Mouse (Mus musculus) CH12.LX (cell line): ENCODE data around the gene Cdc34. TPM values are rescaled to one million over a fixed set of nuclear protein-coding genes. Genes with fewer than 3 reads are reported as not detected.

Experiments
- DNase-seq: peaks from one replicate; pipeline ENCODE4 v3.0.0-alpha.2; 2013; ENCODE audit errors: extremely low read depth
- H3K27ac ChIP-seq: 2 replicates; pipeline ENCODE4 v1.5.1; 2012; ENCODE audit warnings: low read depth, mild to moderate bottlenecking, control low read depth, moderate library complexity; ENCODE audit not compliant: insufficient read depth
- H3K27me3 ChIP-seq: replicated peaks from 2 replicates; pipeline ENCODE3; 2012; ENCODE audit warnings: inconsistent platforms
- H3K36me3 ChIP-seq, 2 experiments: replicated peaks in 1 of 2; 2 replicates each; pipeline versions ENCODE3 to v1.6.1; 2012; ENCODE audit warnings: inconsistent platforms in 1 of 2, low read length in 1 of 2, mild to moderate bottlenecking in 1 of 2, mixed read lengths in 1 of 2, moderate library complexity in 1 of 2; ENCODE audit not compliant: control insufficient read depth in 1 of 2, insufficient read depth in 1 of 2
- H3K4me1 ChIP-seq, 2 experiments: 2 replicates each; pipeline ENCODE4 v1.6.1; 2012; ENCODE audit warnings: inconsistent platforms in 1 of 2, moderate library complexity in 1 of 2; ENCODE audit not compliant: insufficient read depth in 2 of 2, control insufficient read depth in 1 of 2
- H3K4me2 ChIP-seq: 2 replicates; pipeline ENCODE4 v1.6.1; 2012; ENCODE audit warnings: low read depth, mild to moderate bottlenecking, control low read depth; ENCODE audit not compliant: poor library complexity, insufficient read depth, severe bottlenecking
- H3K4me3 ChIP-seq, 3 experiments: fragments of 150-350 bp in 1 of 3; sonication (generic) in 1 of 3; replicated peaks in 1 of 3; 2 replicates each; pipeline versions ENCODE3 to v1.5.1; 2011 to 2012; ENCODE audit warnings: low read depth in 2 of 3, low read length in 2 of 3, mild to moderate bottlenecking in 2 of 3, moderate library complexity in 2 of 3, control low read depth in 1 of 3, improper control_type of control experiment in 1 of 3, inconsistent platforms in 1 of 3, mixed read lengths in 1 of 3; ENCODE audit not compliant: poor library complexity in 1 of 3
- H3K79me2 ChIP-seq: replicated peaks from 2 replicates; pipeline ENCODE4 v1.6.1; 2012; ENCODE audit warnings: mild to moderate bottlenecking, moderate library complexity; ENCODE audit not compliant: control insufficient read depth, poor library complexity, insufficient read depth, severe bottlenecking; ENCODE audit errors: extremely low read depth
- H3K9ac ChIP-seq: 2 replicates; pipeline ENCODE4 v1.6.1; 2012; ENCODE audit warnings: low read depth, mild to moderate bottlenecking, control low read depth, moderate library complexity; ENCODE audit not compliant: insufficient read depth
- H3K9me3 ChIP-seq: replicated peaks from 2 replicates; pipeline ENCODE3; 2012; ENCODE audit warnings: low read length, inconsistent platforms, mixed read lengths
- BHLHE40 ChIP-seq: IDR thresholded peaks from 2 replicates; pipeline ENCODE4 v1.6.1; 2011; ENCODE audit warnings: mild to moderate bottlenecking, low read depth, low read length, improper control_type of control experiment
- CHD1 ChIP-seq: IDR thresholded peaks from 2 replicates; pipeline ENCODE4 v1.6.1; 2012; ENCODE audit warnings: low read depth, low read length, improper control_type of control experiment, inconsistent platforms
- CTCF ChIP-seq, 2 experiments: IDR thresholded peaks in 1 of 2; conservative IDR thresholded peaks in 1 of 2; 2 replicates each; pipeline ENCODE4 v1.5.1; 2011 to 2012; ENCODE audit warnings: low read depth in 2 of 2, low read length in 2 of 2, improper control_type of control experiment in 1 of 2, inconsistent platforms in 1 of 2, mild to moderate bottlenecking in 1 of 2, moderate library complexity in 1 of 2
- ELF1 ChIP-seq: IDR thresholded peaks from 2 replicates; pipeline ENCODE4 v1.6.1; 2014; ENCODE audit warnings: low read depth, mild to moderate bottlenecking, inconsistent platforms, low read length, improper control_type of control experiment
- HCFC1 ChIP-seq: IDR thresholded peaks from 2 replicates; pipeline ENCODE4 v1.6.1; 2012; ENCODE audit warnings: low read depth, mild to moderate bottlenecking, inconsistent platforms, low read length, improper control_type of control experiment
- IRF4 ChIP-seq: IDR thresholded peaks from 2 replicates; pipeline ENCODE4 v1.6.1; 2014; ENCODE audit warnings: low read depth, mild to moderate bottlenecking, inconsistent platforms, low read length, improper control_type of control experiment
- JUND ChIP-seq: conservative IDR thresholded peaks from 2 replicates; pipeline ENCODE4 v1.6.1; 2011; ENCODE audit warnings: low read depth, low read length, improper control_type of control experiment
- KAT2A ChIP-seq: IDR thresholded peaks from 2 replicates; pipeline ENCODE4 v1.6.1; 2012; ENCODE audit warnings: low read length, improper control_type of control experiment, inconsistent platforms; ENCODE audit not compliant: insufficient replicate concordance
- MAFK ChIP-seq: IDR thresholded peaks from 2 replicates; pipeline ENCODE4 v1.6.1; 2011; ENCODE audit warnings: low read length, improper control_type of control experiment; ENCODE audit not compliant: insufficient replicate concordance
- MEF2A ChIP-seq: IDR thresholded peaks from 2 replicates; pipeline ENCODE4 v1.6.1; 2014; ENCODE audit warnings: low read depth, mild to moderate bottlenecking, inconsistent platforms, low read length, improper control_type of control experiment, borderline replicate concordance
- MXI1 ChIP-seq: IDR thresholded peaks from 2 replicates; pipeline ENCODE4 v1.6.1; 2011; ENCODE audit warnings: mild to moderate bottlenecking, low read depth, low read length, improper control_type of control experiment
- NELFE ChIP-seq: IDR thresholded peaks from 2 replicates; pipeline ENCODE4 v1.6.1; 2011; ENCODE audit warnings: low read depth, low read length, improper control_type of control experiment
- POLR2A ChIP-seq: IDR thresholded peaks from 2 replicates; pipeline ENCODE4 v1.6.1; 2011; ENCODE audit warnings: low read depth, mild to moderate bottlenecking, improper control_type of control experiment, low read length
- POLR2AphosphoS2 ChIP-seq: IDR thresholded peaks from 2 replicates; pipeline ENCODE4 v1.6.1; 2011; ENCODE audit warnings: low read depth, low read length, improper control_type of control experiment
- RCOR1 ChIP-seq: conservative IDR thresholded peaks from 2 replicates; pipeline ENCODE4 v1.6.1; 2012; ENCODE audit warnings: low read depth, mild to moderate bottlenecking, inconsistent platforms, low read length, improper control_type of control experiment
- SMC3 ChIP-seq: IDR thresholded peaks from 2 replicates; pipeline ENCODE4 v1.6.1; 2011; ENCODE audit warnings: low read depth, low read length, improper control_type of control experiment
- TCF12 ChIP-seq: IDR thresholded peaks from 2 replicates; pipeline ENCODE4 v1.6.1; 2014; ENCODE audit warnings: low read depth, mild to moderate bottlenecking, inconsistent platforms, low read length, improper control_type of control experiment
- USF2 ChIP-seq: conservative IDR thresholded peaks from 2 replicates; pipeline ENCODE4 v1.6.1; 2011; ENCODE audit warnings: low read depth, low read length, improper control_type of control experiment
- ZC3H11A ChIP-seq: IDR thresholded peaks from 2 replicates; pipeline ENCODE4 v1.6.1; 2012; ENCODE audit warnings: low read depth, mild to moderate bottlenecking, inconsistent platforms, low read length, improper control_type of control experiment
- ZMIZ1 ChIP-seq: IDR thresholded peaks from 2 replicates; pipeline ENCODE4 v1.6.1; 2012; ENCODE audit warnings: low read depth, mild to moderate bottlenecking, inconsistent platforms, low read length, improper control_type of control experiment
- ZNF384 ChIP-seq: IDR thresholded peaks from 2 replicates; pipeline ENCODE4 v1.6.1; 2012; ENCODE audit warnings: low read depth, low read length, improper control_type of control experiment, inconsistent platforms
- dilution Hi-C: fragments of 300-500 bp; cut with MboI; formaldehyde crosslinking; loops from 2 replicates; pipeline ENCODE4 v1.14.3; 2020; ENCODE audit warnings: low sequenced_read_pairs; ENCODE audit not compliant: extremely low pct_unique_long_range_greater_than_20kb, extremely low pct_ligation_motif_present
- in situ Hi-C: fragments of 300-500 bp; cut with MboI; formaldehyde crosslinking; loops from 3 replicates; pipeline ENCODE4 v1.14.3; 2019; ENCODE audit warnings: low sequenced_read_pairs, low pct_ligation_motif_present, low pct_unique_long_range_greater_than_20kb, mixed read lengths
- polyA plus RNA-seq: library from polyadenylated mRNA; unstranded; fragments of >175 nt; gene quantifications from 2 replicates; pipeline ENCODE4 v1.2.1, GENCODE M21; 2012; ENCODE audit warnings: low read depth; ENCODE audit not compliant: insufficient read length
- total RNA-seq, 2 experiments: library from RNA; depleted of rRNA; stranded (reverse); fragments of 300-350 nt in 1 of 2; fragments of >200 nt in 1 of 2; gene quantifications; 2 replicates each; pipeline ENCODE4 v1.2.3; 2012 to 2014

The Cdc34 gene
- total and polyA plus RNA-seq, 3 experiments: 314 to 335 (median 331) TPM

- TF ChIP-seq CHD1: no peak
- peak in 1 of 2 experiments; percentile 75; a peak in 3 of 4 replicates for TF ChIP-seq CTCF (conservative IDR thresholded peaks at IDR 0.05 in 1 of 2, IDR thresholded peaks at IDR 0.05 in 1 of 2; ENCODE audit: low read depth in 2 of 2, low read length in 2 of 2)
- TF ChIP-seq SMC3: peak; percentile 11; the same call in 1 of the 2 replicates
- TF ChIP-seq POLR2AphosphoS2: peak; percentile 93
- DNase-seq: peak; percentile 76
- in situ Hi-C loops: no loop called here
- no peak overlapping the region for H3K4me3 ChIP-seq
- peaks cover 14% of the 10 kb centered on the region for H3K79me2 ChIP-seq
- peaks cover 27% of the 10 kb centered on the region for H3K27me3 ChIP-seq
- H3K4me2 ChIP-seq: no peak overlapping the region
- dilution Hi-C loops: no loop called here
- H3K9me3 ChIP-seq: peaks cover under 1% of the 10 kb centered on the region
- H3K36me3 ChIP-seq: peaks cover 37 to 49% of the 10 kb centered on the region in 2 experiments
- peaks cover 7 to 14% of the 10 kb centered on the region in 2 experiments for H3K4me1 ChIP-seq
- no peak overlapping the region for H3K27ac ChIP-seq
- no peak overlapping the region for H3K9ac ChIP-seq
Measured at GRCm38 (mm10) chr10:79712499-79713126, 30.6 kb downstream of the Cdc34 start.

- H3K4me2 ChIP-seq: no peak overlapping the region
- H3K36me3 ChIP-seq: peaks cover 37 to 44% of the 10 kb centered on the region in 2 experiments
- H3K27me3 ChIP-seq: peaks cover 33% of the 10 kb centered on the region
- peaks cover 9% of the 10 kb centered on the region; the same call in 1 of the 2 replicates for H3K79me2 ChIP-seq
- TF ChIP-seq IRF4: no peak
- peak; percentile 95 for TF ChIP-seq POLR2AphosphoS2
- TF ChIP-seq CHD1: no peak
- no peak overlapping the region for H3K27ac ChIP-seq
- H3K9ac ChIP-seq: no peak overlapping the region
- no peak for DNase-seq
- H3K9me3 ChIP-seq: peaks cover 3% of the 10 kb centered on the region
- H3K4me3 ChIP-seq: no peak overlapping the region
- H3K4me1 ChIP-seq: peaks cover 8 to 9% of the 10 kb centered on the region in 2 experiments
- dilution Hi-C loops (no loop called here), in situ Hi-C loops (no loop called here)
Measured at GRCm38 (mm10) chr10:79713163-79713562, 31.2 kb downstream of the Cdc34 start.

DNA sequence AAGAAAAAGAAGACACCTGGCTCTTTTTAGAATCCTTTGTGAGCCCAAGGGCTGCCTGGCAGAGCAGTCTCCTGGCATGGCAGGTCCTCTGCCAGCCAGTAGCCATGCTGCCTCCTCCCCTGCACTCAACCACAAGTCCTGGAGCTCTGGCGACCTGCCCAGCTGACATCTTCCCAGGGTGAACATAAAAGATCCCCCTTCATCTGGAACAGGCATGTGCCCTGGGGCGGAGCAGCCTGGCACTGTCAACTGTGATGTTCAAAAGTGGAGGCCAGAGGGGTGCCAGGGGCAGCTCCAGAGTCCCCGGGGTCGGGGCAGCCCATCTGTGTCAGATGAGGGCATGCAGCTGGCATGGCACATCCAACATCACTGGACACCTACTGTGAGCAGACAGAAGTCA lies 33.0 kb downstream of the Cdc34 start:
- Histone ChIP-seq H3K4me2 (no peak overlapping the region), H3K4me1 (peaks cover 8 to 9% of the 10 kb centered on the region in 2 experiments), H3K27ac (no peak overlapping the region), H3K79me2 (no peaks in the 10 kb centered on the region), H3K27me3 (peaks cover 51% of the 10 kb centered on the region), H3K4me3 (no peak overlapping the region), H3K9me3 (peaks cover 3% of the 10 kb centered on the region), H3K9ac (no peak overlapping the region), H3K36me3 (peaks cover 21 to 26% of the 10 kb centered on the region in 2 experiments)
- dilution Hi-C loops: no loop called here
- in situ Hi-C loops: no loop called here
- TF ChIP-seq MAFK (no peak), KAT2A (no peak), ZC3H11A (no peak), NELFE (no peak), RCOR1 (no peak), ZMIZ1 (no peak), MXI1 (no peak), HCFC1 (no peak), JUND (no peak), POLR2A (no peak), USF2 (no peak), ZNF384 (no peak), CTCF (conservative IDR thresholded peaks at IDR 0.05 in 1 of 2, IDR thresholded peaks at IDR 0.05 in 1 of 2; ENCODE audit: low read depth in 2 of 2, low read length in 2 of 2) (no peak), ELF1 (no peak), BHLHE40 (no peak), TCF12 (no peak), MEF2A (no peak), IRF4 (no peak)
- no peak for DNase-seq
